Mouse (Mus musculus) lung, adult 10 weeks (tissue): Measurements from ENCODE around the gene Olfr411. TPM values are rescaled to one million over a fixed set of nuclear protein-coding genes. Genes with fewer than 3 reads are reported as not detected.

Source experiments
- polyA plus RNA-seq: library from polyadenylated mRNA; stranded (reverse); fragments of 350-450 nt; fragmentation: Illumina TruSeq; extraction: RNeasy Lipid Tissue Mini Kit (QIAGEN cat#74804); gene quantifications from one replicate; pipeline ENCODE4 v1.2.3, GENCODE M21; 2014; ENCODE audit warnings: low read depth, low replicate concordance; ENCODE audit not compliant: insufficient read depth

The Olfr411 gene
- polyA plus RNA-seq: not detected

DNA sequence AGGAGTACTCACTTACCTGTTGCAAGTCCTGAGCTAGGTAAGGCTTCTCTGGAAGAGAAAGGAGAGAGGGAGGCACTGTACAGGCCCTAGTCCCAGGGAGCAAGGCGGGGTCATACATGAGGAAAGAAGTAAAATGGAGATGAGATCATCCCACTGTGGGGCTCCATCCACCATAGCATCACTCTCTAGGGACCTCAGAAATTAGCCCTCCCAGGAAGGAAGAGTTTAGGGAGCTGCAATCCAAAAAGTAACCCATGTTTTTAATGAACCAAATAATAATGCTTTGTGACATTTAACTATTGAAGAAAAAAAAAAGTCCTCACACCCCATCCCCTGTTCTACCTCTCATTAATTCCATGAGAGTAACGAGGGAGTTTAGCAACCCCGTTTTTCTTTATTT is at the start of gene Olfr411:
TSS of gene Olfr411 (minus strand) at position 101 of the 400 bp plus-strand sequence.

DNA sequence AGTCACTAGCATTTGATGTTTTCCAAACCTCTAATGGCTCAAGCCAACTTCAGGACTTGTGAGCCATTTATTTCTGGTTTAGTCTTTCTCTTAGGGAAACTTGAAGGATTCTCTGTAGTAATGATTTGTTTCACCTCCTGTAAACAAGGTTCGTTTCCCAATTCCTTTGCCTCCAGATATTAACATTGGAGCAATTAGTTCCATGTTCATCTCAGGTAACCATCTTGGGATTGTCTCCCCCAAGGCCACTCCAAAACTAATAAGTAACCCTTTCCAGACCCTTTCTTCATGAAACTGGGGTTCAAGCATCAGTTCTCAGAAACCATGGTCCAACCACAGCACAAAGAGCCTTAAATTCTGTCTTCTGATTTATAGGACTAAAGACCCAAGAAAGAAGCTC is 9.3 kb upstream of the Olfr411 start, which contains the start of gene Olfr412:
TSS of gene Olfr412 (plus strand) at position 301 of the 400 bp plus-strand sequence.

DNA sequence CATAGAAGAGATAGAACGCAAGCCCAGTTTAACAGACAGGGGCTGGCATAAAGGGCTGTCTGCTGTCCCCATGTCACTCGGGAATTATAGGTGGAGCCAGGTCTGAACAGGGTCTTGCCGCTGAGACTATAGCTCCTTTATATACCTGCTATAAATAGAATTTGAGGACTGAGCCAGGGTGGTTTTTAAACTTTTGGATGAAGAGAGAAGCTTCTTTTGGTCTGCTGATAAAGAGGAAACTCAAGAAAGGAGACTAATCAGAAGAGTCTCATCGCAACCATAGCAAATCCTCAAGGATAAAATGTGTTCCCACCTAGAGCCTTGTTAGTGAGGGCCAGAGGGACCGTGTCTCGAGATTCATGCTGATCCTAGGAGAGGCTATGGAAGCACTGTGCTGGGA is 14.5 kb downstream of the Olfr411 start, which contains the start of gene Olfr410:
TSS of gene Olfr410 (minus strand) at position 101 of the 400 bp plus-strand sequence.

Other genes with a start within 250 kb of the Olfr411 start
- not detected for gene Olfr401, start 238.9 kb downstream of the Olfr411 start, polyA plus RNA-seq
- gene Olfr402, start 199.1 kb downstream of the Olfr411 start, polyA plus RNA-seq: not detected
- not detected for gene Olfr403, start 166.4 kb downstream of the Olfr411 start, polyA plus RNA-seq
- not detected for gene Olfr43, start 141.3 kb downstream of the Olfr411 start, polyA plus RNA-seq
- gene Olfr406, start 92.8 kb downstream of the Olfr411 start, polyA plus RNA-seq: not detected
- not detected for gene Olfr59, start 68.9 kb downstream of the Olfr411 start, polyA plus RNA-seq
- not detected for gene Olfr410, start 14.6 kb downstream of the Olfr411 start, polyA plus RNA-seq
- gene Olfr412, start 9.4 kb upstream of the Olfr411 start, polyA plus RNA-seq: not detected